In genomic region chr8:126532284-126532974, GRCm38 (mm10) we compare ENCODE assay signal across 14 mouse cellular contexts. TPM values are rescaled to one million over a fixed set of nuclear protein-coding genes. Genes with fewer than 3 reads are reported as not detected.
DNase-seq lines count a peak whose midpoint lies in the region; ATAC-seq and TF ChIP-seq lines count a peak whose summit lies in the region.
"Had no signal": no experiment of that assay in that cellular context is flagged by ENCODE, and none has a peak within 500 bp of the region (broad histone marks: within the 10 kb centered on the region; RNA-seq: fewer than 3 reads in every experiment).

No protein-coding gene starts in this region.

- H3K36me3 ChIP-seq in forebrain, embryonic 10.5 days (replicated peaks), result no peaks in the 10 kb centered on the region
- no peaks in the 10 kb centered on the region for H3K36me3 ChIP-seq in forebrain, postnatal 0 days (ENCODE audit: insufficient read depth)
- H3K36me3 ChIP-seq: hindbrain, embryonic 10.5 days; limb, embryonic 15.5 days had no signal

- no peak overlapping the region for H3K9ac ChIP-seq in forebrain, postnatal 0 days
- H3K9ac ChIP-seq: limb, embryonic 15.5 days had no signal

- no peak for ATAC-seq in forebrain, postnatal 0 days
- ATAC-seq: intestine, postnatal 0 days had no signal

- no peak overlapping the region for H3K4me2 ChIP-seq in forebrain, postnatal 0 days (ENCODE audit: low read depth)
- H3K4me2 ChIP-seq: limb, embryonic 15.5 days had no signal

- WGBS in forebrain, embryonic 10.5 days, result 42% methylated on average over 7 of the region's 7 CpGs
- WGBS in forebrain, postnatal 0 days, result 36% methylated on average over 7 of the region's 7 CpGs

- peaks cover 50% of the 10 kb centered on the region for H3K4me1 ChIP-seq in forebrain, embryonic 10.5 days
- peaks cover 20% of the 10 kb centered on the region for H3K4me1 ChIP-seq in forebrain, postnatal 0 days (ENCODE audit: insufficient read depth)

- H3K27ac ChIP-seq in forebrain, embryonic 10.5 days, result 0 out of 2 replicates have a peak overlapping the region, but pooled peaks have one; percentile 15
- H3K27ac ChIP-seq in forebrain, postnatal 0 days (ENCODE audit: low read depth, low read length), result no peak overlapping the region
- H3K27ac ChIP-seq: hindbrain, embryonic 10.5 days; limb, embryonic 15.5 days had no signal

- TF ChIP-seq CTCF in forebrain, postnatal 0 days (IDR thresholded peaks at IDR 0.05; ENCODE audit: low read depth), result no peak

- DNase-seq in forebrain, embryonic 10.5 days (ENCODE audit: extremely low spot score, low spot score), result no peak
- no peak for DNase-seq in forebrain, postnatal 0 days
- DNase-seq in lung, postnatal 36 days, result peak; percentile 58
- no peak for DNase-seq in lung, postnatal 25 days (ENCODE audit: low spot score)
- peak; percentile 30 for DNase-seq in adipocyte (ENCODE audit: low spot score)
- peak; percentile 66 for DNase-seq in gastrocnemius, postnatal 25 days
- no peak for DNase-seq in thymus, postnatal 4 days
- DNase-seq in T-cell, adult 2 months (ENCODE audit: low spot score), result no peak
- DNase-seq: lung, postnatal 14 days; thymus, adult 2 months had no signal

- no peak overlapping the region for H3K4me3 ChIP-seq in forebrain, embryonic 10.5 days
- H3K4me3 ChIP-seq in forebrain, postnatal 0 days (ENCODE audit: low read depth, low read length), result no peak overlapping the region
- H3K4me3 ChIP-seq: hindbrain, embryonic 10.5 days; limb, embryonic 15.5 days had no signal

- H3K9me3 ChIP-seq in forebrain, embryonic 10.5 days, result no peaks in the 10 kb centered on the region
- H3K9me3 ChIP-seq in forebrain, postnatal 0 days (ENCODE audit: low read length), result no peaks in the 10 kb centered on the region
- H3K9me3 ChIP-seq: hindbrain, embryonic 10.5 days; limb, embryonic 15.5 days had no signal

- peaks cover 5% of the 10 kb centered on the region for H3K27me3 ChIP-seq in forebrain, embryonic 10.5 days (ENCODE audit: poor library complexity, severe bottlenecking)
- H3K27me3 ChIP-seq in forebrain, postnatal 0 days (ENCODE audit: insufficient read depth, low read length), result no peaks in the 10 kb centered on the region
- H3K27me3 ChIP-seq: CH12.LX; limb, embryonic 15.5 days had no signal

RNA-seq across cellular contexts. Expression of gene Tarbp1, which starts 57.6 kb away (rescaled TPM):
- 1.9 and 2.3 TPM in 2 replicates for polyA plus RNA-seq in forebrain, embryonic 10.5 days (2016; fragmentation: Nextera tagmentation; extraction: Ambion mirVana)
- 5.6 and 5.8 TPM in 2 replicates for total RNA-seq in forebrain, postnatal 0 days (2014; rRNA removed)
- 0.82 and 1.1 TPM in 2 replicates for polyA plus RNA-seq in forebrain, postnatal 0 days (2015; fragmentation: Nextera tagmentation; extraction: Ambion mirVana)
- total RNA-seq in gastrocnemius, postnatal 25 days (2021), result 1 to 10 TPM; 4.7 to 5.5 TPM

Comparison
In these comparisons a context has a peak if more than half of its experiments do, and no peak if none do; other contexts are left out.
1. DNase-seq: peak in lung, postnatal 36 days (single experiment), adipocyte (single experiment) and gastrocnemius, postnatal 25 days (single experiment); none in forebrain, embryonic 10.5 days (single experiment), forebrain, postnatal 0 days (single experiment), lung, postnatal 25 days (single experiment), thymus, postnatal 4 days (single experiment) and T-cell, adult 2 months (single experiment).